9 mouse cellular contexts compared by ENCODE assay signal in genomic region chr17:72935921-72936320, GRCm38 (mm10). TPM values are rescaled to one million over a fixed set of nuclear protein-coding genes. Genes with fewer than 3 reads are reported as not detected.
DNase-seq lines count a peak whose midpoint lies in the region; ATAC-seq lines count a peak whose summit lies in the region.
"Had no signal": no experiment of that assay in that cellular context is flagged by ENCODE, and none has a peak within 500 bp of the region (broad histone marks: within the 10 kb centered on the region; RNA-seq: fewer than 3 reads in every experiment).

No protein-coding gene starts in this region.

- ATAC-seq in heart, embryonic 13.5 days (ENCODE audit: extremely low read depth, insufficient number of reproducible peaks, low FRiP score, low TSS enrichment) = no peak

- peak; percentile 27 to 47 for DNase-seq in kidney, adult 8-10 months
- DNase-seq in kidney, adult 18-20 months = no peak
- DNase-seq in NIH3T3 (ENCODE audit: low read depth) = peak; percentile 26
- peak; percentile 49 to 62 for DNase-seq in kidney, postnatal 36 days
- DNase-seq in urinary bladder, postnatal 10 days (ENCODE audit: low spot score) = no peak
- no peak for DNase-seq in right cerebral cortex, adult 2 months (ENCODE audit: low spot score in 2 of 2)
- DNase-seq: layer of hippocampus, adult 9-11 months had no signal

- peak overlapping the region; percentile 74 for H3K9ac ChIP-seq in heart, embryonic 13.5 days
- H3K9ac ChIP-seq: embryonic facial prominence, embryonic 12.5 days had no signal

- 29% methylated on average over 7 of the region's 7 CpGs for WGBS in heart, embryonic 13.5 days

- H3K9me3 ChIP-seq in heart, embryonic 13.5 days = peaks cover 4% of the 10 kb centered on the region; the same call in 1 of the 2 replicates

- peak overlapping the region; percentile 85 for H3K27ac ChIP-seq in heart, embryonic 13.5 days (replicated peaks)
- H3K27ac ChIP-seq: embryonic facial prominence, embryonic 12.5 days had no signal

- peak overlapping the region; percentile 42 for H3K4me2 ChIP-seq in heart, embryonic 13.5 days
- H3K4me2 ChIP-seq: embryonic facial prominence, embryonic 12.5 days had no signal

- no peak overlapping the region for H3K4me3 ChIP-seq in heart, embryonic 13.5 days
- H3K4me3 ChIP-seq: embryonic facial prominence, embryonic 12.5 days had no signal

- H3K4me1 ChIP-seq in heart, embryonic 13.5 days = peaks cover 90% of the 10 kb centered on the region

- no peaks in the 10 kb centered on the region for H3K27me3 ChIP-seq in heart, embryonic 13.5 days (replicated peaks)
- H3K27me3 ChIP-seq: embryonic facial prominence, embryonic 12.5 days had no signal

- H3K36me3 ChIP-seq in heart, embryonic 13.5 days = peaks cover 91% of the 10 kb centered on the region

RNA-seq across cellular contexts. Expression of gene Lbh, which starts 17.8 kb away (rescaled TPM):
- polyA plus RNA-seq in heart, embryonic 13.5 days (2015; fragmentation: Nextera tagmentation; extraction: Ambion mirVana) = 25.6 and 30.8 TPM in 2 replicates

Comparison
In these comparisons a context has a peak if more than half of its experiments do, and no peak if none do; other contexts are left out.
1. DNase-seq: peak in kidney, adult 8-10 months (2 of 2), NIH3T3 (single experiment) and kidney, postnatal 36 days (2 of 2); none in kidney, adult 18-20 months (single experiment), urinary bladder, postnatal 10 days (single experiment) and right cerebral cortex, adult 2 months (0 of 2).